Mouse (Mus musculus): ENCODE results near the gene Arsb. TPM values are rescaled to one million over a fixed set of nuclear protein-coding genes. Genes with fewer than 3 reads are reported as not detected.
"Not testable (repeated sequence)": the region's sequence is repeated elsewhere in the genome, so short reads cannot be mapped to it uniquely, and the experiment has no call there.

Gene Arsb
- polyA plus RNA-seq, 2 experiments: 21.9 to 40.4 TPM

- Histone ChIP-seq H3K9ac (ENCODE audit: low read depth, low read length, severe bottlenecking) (no peak overlapping the region), H3K9me3 (ENCODE audit: control insufficient read depth, low read length) (no peaks in the 10 kb centered on the region), H3K27ac (replicated peaks; ENCODE audit: low read depth, low read length) (no peak overlapping the region), H3K27me3 (ENCODE audit: control insufficient read depth, insufficient read depth, low read length) (no peaks in the 10 kb centered on the region), H3K4me2 (replicated peaks; ENCODE audit: low read depth, low read length, severe bottlenecking) (no peak overlapping the region), H3K4me3 (replicated peaks; ENCODE audit: low read length) (no peak overlapping the region), H3K4me1 (ENCODE audit: control insufficient read depth, insufficient read depth, low read length) (0 out of 2 replicates have a peak, but pooled peaks cover 7% of the 10 kb centered on the region), H3K36me3 (ENCODE audit: control insufficient read depth, insufficient read depth, low read length) (no peaks in the 10 kb centered on the region)
- TF ChIP-seq POLR2A (IDR thresholded peaks at IDR 0.05; ENCODE audit: borderline replicate concordance, extremely low read depth, insufficient read depth, insufficient read length): no peak
- no peak for DNase-seq (ENCODE audit: low spot score)
- WGBS: 59% methylated on average over 2 of the region's 2 CpGs
- ATAC-seq (ENCODE audit: low FRiP score, low read depth): no peak
Measured at GRCm38 (mm10) chr13:93786051-93786450, 14.6 kb downstream of the Arsb start.

GRCm38 (mm10) chr13:93787647-93788046 is 16.2 kb downstream of the Arsb start:
- no peak overlapping the region for H3K27ac ChIP-seq (replicated peaks; ENCODE audit: low read depth, low read length)
- no peak overlapping the region for H3K4me3 ChIP-seq (replicated peaks; ENCODE audit: low read length)
- no peaks in the 10 kb centered on the region for H3K36me3 ChIP-seq (ENCODE audit: control insufficient read depth, insufficient read depth, low read length)
- no peak overlapping the region for H3K9ac ChIP-seq (ENCODE audit: low read depth, low read length, severe bottlenecking)
- H3K4me1 ChIP-seq (ENCODE audit: control insufficient read depth, insufficient read depth, low read length): 0 out of 2 replicates have a peak, but pooled peaks cover 7% of the 10 kb centered on the region
- ATAC-seq (ENCODE audit: low FRiP score, low read depth) (peak; percentile 49), DNase-seq (ENCODE audit: low spot score) (peak; percentile 82)
- H3K27me3 ChIP-seq (ENCODE audit: control insufficient read depth, insufficient read depth, low read length): no peaks in the 10 kb centered on the region
- no peaks in the 10 kb centered on the region for H3K9me3 ChIP-seq (ENCODE audit: control insufficient read depth, low read length)
- TF ChIP-seq POLR2A (IDR thresholded peaks at IDR 0.05; ENCODE audit: borderline replicate concordance, extremely low read depth, insufficient read depth, insufficient read length): no peak
- 26% methylated on average over 8 of the region's 8 CpGs for WGBS
- H3K4me2 ChIP-seq (replicated peaks; ENCODE audit: low read depth, low read length, severe bottlenecking): no peak overlapping the region

GRCm38 (mm10) chr13:93792945-93793642 is 21.7 kb downstream of the Arsb start:
- 0 out of 2 replicates have a peak, but pooled peaks cover 4% of the 10 kb centered on the region for H3K4me1 ChIP-seq (ENCODE audit: control insufficient read depth, insufficient read depth, low read length)
- H3K36me3 ChIP-seq (ENCODE audit: control insufficient read depth, insufficient read depth, low read length): no peaks in the 10 kb centered on the region
- no peaks in the 10 kb centered on the region for H3K9me3 ChIP-seq (ENCODE audit: control insufficient read depth, low read length)
- peak; percentile 76 for ATAC-seq (ENCODE audit: low FRiP score, low read depth)
- TF ChIP-seq POLR2A (IDR thresholded peaks at IDR 0.05; ENCODE audit: borderline replicate concordance, extremely low read depth, insufficient read depth, insufficient read length): no peak
- no peak overlapping the region for H3K27ac ChIP-seq (replicated peaks; ENCODE audit: low read depth, low read length)
- no peak overlapping the region for H3K9ac ChIP-seq (ENCODE audit: low read depth, low read length, severe bottlenecking)
- peak; percentile 87 for DNase-seq (ENCODE audit: low spot score)
- H3K4me2 ChIP-seq (replicated peaks; ENCODE audit: low read depth, low read length, severe bottlenecking): no peak overlapping the region
- H3K4me3 ChIP-seq (replicated peaks; ENCODE audit: low read length): no peak overlapping the region
- WGBS: 39% methylated on average over 11 of the region's 11 CpGs
- no peaks in the 10 kb centered on the region for H3K27me3 ChIP-seq (ENCODE audit: control insufficient read depth, insufficient read depth, low read length)

- TF ChIP-seq POLR2A (IDR thresholded peaks at IDR 0.05; ENCODE audit: borderline replicate concordance, extremely low read depth, insufficient read depth, insufficient read length): no peak
Measured at GRCm38 (mm10) chr13:93793643-93794182, 22.3 kb downstream of the Arsb start.

GRCm38 (mm10) chr13:93797011-93797600 is 25.7 kb downstream of the Arsb start:
- no peaks in the 10 kb centered on the region for H3K4me1 ChIP-seq (ENCODE audit: control insufficient read depth, insufficient read depth, low read length)
- H3K27me3 ChIP-seq (ENCODE audit: control insufficient read depth, insufficient read depth, low read length): no peaks in the 10 kb centered on the region
- H3K9me3 ChIP-seq (ENCODE audit: control insufficient read depth, low read length): no peaks in the 10 kb centered on the region
- ATAC-seq (ENCODE audit: low FRiP score, low read depth): no peak
- no peak for TF ChIP-seq POLR2A (IDR thresholded peaks at IDR 0.05; ENCODE audit: borderline replicate concordance, extremely low read depth, insufficient read depth, insufficient read length)
- no peak overlapping the region for H3K27ac ChIP-seq (replicated peaks; ENCODE audit: low read depth, low read length)
- H3K9ac ChIP-seq (ENCODE audit: low read depth, low read length, severe bottlenecking): no peak overlapping the region
- no peak overlapping the region for H3K4me2 ChIP-seq (replicated peaks; ENCODE audit: low read depth, low read length, severe bottlenecking)
- DNase-seq (ENCODE audit: low spot score): no peak
- H3K4me3 ChIP-seq (replicated peaks; ENCODE audit: low read length): no peak overlapping the region
- H3K36me3 ChIP-seq (ENCODE audit: control insufficient read depth, insufficient read depth, low read length): no peaks in the 10 kb centered on the region
- 70% methylated on average over 5 of the region's 5 CpGs for WGBS

More at GRCm38 (mm10) chr13:93793643-93794182, 22.3 kb downstream of the Arsb start:
- H3K4me2 ChIP-seq (replicated peaks; ENCODE audit: low read depth, low read length, severe bottlenecking): no peak overlapping the region
- no peaks in the 10 kb centered on the region for H3K36me3 ChIP-seq (ENCODE audit: control insufficient read depth, insufficient read depth, low read length)
- 78% methylated on average over 10 of the region's 10 CpGs for WGBS
- ATAC-seq (ENCODE audit: low FRiP score, low read depth) (no peak), DNase-seq (ENCODE audit: low spot score) (no peak)
- H3K27ac ChIP-seq (replicated peaks; ENCODE audit: low read depth, low read length): no peak overlapping the region
- no peaks in the 10 kb centered on the region for H3K4me1 ChIP-seq (ENCODE audit: control insufficient read depth, insufficient read depth, low read length)
- H3K9me3 ChIP-seq (ENCODE audit: control insufficient read depth, low read length): no peaks in the 10 kb centered on the region
- no peaks in the 10 kb centered on the region for H3K27me3 ChIP-seq (ENCODE audit: control insufficient read depth, insufficient read depth, low read length)
- no peak overlapping the region for H3K9ac ChIP-seq (ENCODE audit: low read depth, low read length, severe bottlenecking)
- H3K4me3 ChIP-seq (replicated peaks; ENCODE audit: low read length): no peak overlapping the region

- H3K9ac ChIP-seq (ENCODE audit: low read depth, low read length, severe bottlenecking); H3K4me2 ChIP-seq (replicated peaks; ENCODE audit: low read depth, low read length, severe bottlenecking); H3K9me3 ChIP-seq (ENCODE audit: control insufficient read depth, low read length); H3K36me3 ChIP-seq (ENCODE audit: control insufficient read depth, insufficient read depth, low read length); H3K4me3 ChIP-seq (replicated peaks; ENCODE audit: low read length); ATAC-seq (ENCODE audit: low FRiP score, low read depth); H3K27ac ChIP-seq (replicated peaks; ENCODE audit: low read depth, low read length); H3K4me1 ChIP-seq (ENCODE audit: control insufficient read depth, insufficient read depth, low read length); H3K27me3 ChIP-seq (ENCODE audit: control insufficient read depth, insufficient read depth, low read length); DNase-seq (ENCODE audit: low spot score): not testable (repeated sequence)
- WGBS: 76% methylated on average over 2 of the region's 2 CpGs
Measured at GRCm38 (mm10) chr13:93810311-93810710, 38.9 kb downstream of the Arsb start.

Data from limb, embryonic 14.5 days (tissue).